Mouse (Mus musculus) kidney, adult 2 months (tissue): Measurements from ENCODE around the gene Ptafr. TPM values are rescaled to one million over a fixed set of nuclear protein-coding genes. Genes with fewer than 3 reads are reported as not detected.

Experiments used
- DNase-seq: peaks from one replicate; pipeline ENCODE4 v3.0.0; 2021
- H3K27ac ChIP-seq: fragments of 200-500 bp; 2 replicates; pipeline ENCODE4 v1.5.1; 2012; ENCODE audit warnings: low read depth, low read length, control low read depth, inconsistent platforms; ENCODE audit not compliant: insufficient read depth
- H3K27me3 ChIP-seq: fragments of 200-500 bp; replicated peaks from 2 replicates; pipeline ENCODE4 v1.6.1; 2012; ENCODE audit warnings: mild to moderate bottlenecking, moderate library complexity, low read length, inconsistent platforms; ENCODE audit not compliant: control insufficient read depth, insufficient read depth
- H3K36me3 ChIP-seq: fragments of 200-500 bp; 2 replicates; pipeline ENCODE4 v1.6.1; 2012; ENCODE audit warnings: mild to moderate bottlenecking, moderate library complexity, low read length, inconsistent platforms; ENCODE audit not compliant: control insufficient read depth, insufficient read depth
- H3K4me1 ChIP-seq: fragments of 200-500 bp; 2 replicates; pipeline ENCODE4 v1.6.1; 2011; ENCODE audit warnings: low read length; ENCODE audit not compliant: control insufficient read depth, insufficient read depth
- H3K4me3 ChIP-seq: fragments of 200-500 bp; 2 replicates; pipeline ENCODE4 v1.5.1; 2011; ENCODE audit warnings: mild to moderate bottlenecking, low read depth, low read length, control low read depth; ENCODE audit not compliant: insufficient read depth
- CTCF ChIP-seq: fragments of 200-500 bp; conservative IDR thresholded peaks from 2 replicates; pipeline ENCODE4 v1.5.1; 2011; ENCODE audit warnings: low read depth, mild to moderate bottlenecking, control low read depth, low read length, moderate library complexity, mixed read lengths; ENCODE audit not compliant: insufficient read depth, insufficient read length
- POLR2A ChIP-seq: fragments of 200-500 bp; IDR thresholded peaks from one replicate; pipeline ENCODE4 v1.6.1; 2011; ENCODE audit warnings: low read depth, low read length, control low read depth
- WGBS: fragments of 180-500 bp; shearing (Covaris S2); methylation state at CpG from one replicate; pipeline ENCODE4 v1.1.7; 2018; 5-methylcytosine and 5-hydroxymethylcytosine counted together
- polyA plus RNA-seq: library from polyadenylated mRNA; depleted of rRNA; stranded (reverse); fragments of >200 nt; gene quantifications from 2 replicates; pipeline ENCODE4 v1.2.3, GENCODE M21; 2012; rRNA removed

Gene Ptafr
- 1.4 and 2.2 TPM in 2 replicates for polyA plus RNA-seq

DNA sequence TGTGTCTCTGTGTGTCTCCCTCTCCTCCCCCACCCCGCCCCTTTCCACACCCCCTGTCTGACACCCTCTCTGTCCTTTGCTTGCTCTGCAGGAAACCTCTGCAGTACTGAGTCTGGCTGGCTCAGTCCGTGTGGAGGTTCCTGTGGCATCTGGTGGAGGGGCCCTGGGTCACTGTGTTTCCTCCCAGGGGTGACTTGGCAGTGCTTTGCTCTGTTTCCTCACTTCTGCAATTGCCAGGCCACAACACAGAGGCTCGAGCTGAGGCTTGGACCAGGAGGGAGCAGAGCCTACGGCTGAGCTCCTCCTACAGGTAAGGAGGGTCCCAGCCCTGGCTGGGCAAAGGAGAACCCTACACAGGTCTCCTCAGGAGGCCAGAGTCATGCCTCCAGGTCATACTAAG lies at the start of gene Ptafr:
Gene Ptafr (plus strand): TSS at position 103 of the 400 bp plus-strand sequence.
- no peak for TF ChIP-seq POLR2A
- TF ChIP-seq CTCF = no peak
- Histone ChIP-seq H3K4me1 (no peaks in the 10 kb centered on the region), H3K36me3 (no peaks in the 10 kb centered on the region), H3K27me3 (no peaks in the 10 kb centered on the region), H3K27ac (no peak within 1 kb of the TSS), H3K4me3 (no peak within 1 kb of the TSS)
- DNase-seq = peak; percentile 52
- 43% methylated on average over 4 of the region's 4 CpGs for WGBS

GRCm38 (mm10) chr4:132514555-132515135 lies 49.2 kb upstream of the Ptafr start:
- peak overlapping the region; percentile 53 for H3K4me3 ChIP-seq
- peaks cover 14% of the 10 kb centered on the region for H3K4me1 ChIP-seq
- WGBS = 2% methylated on average over 21 of the region's 21 CpGs
- H3K27ac ChIP-seq = peak overlapping the region; percentile 94
- no peaks in the 10 kb centered on the region for H3K27me3 ChIP-seq
- no peaks in the 10 kb centered on the region for H3K36me3 ChIP-seq
- TF ChIP-seq POLR2A (no peak), CTCF (peak; percentile 84)
- peak; percentile 93 for DNase-seq

DNA sequence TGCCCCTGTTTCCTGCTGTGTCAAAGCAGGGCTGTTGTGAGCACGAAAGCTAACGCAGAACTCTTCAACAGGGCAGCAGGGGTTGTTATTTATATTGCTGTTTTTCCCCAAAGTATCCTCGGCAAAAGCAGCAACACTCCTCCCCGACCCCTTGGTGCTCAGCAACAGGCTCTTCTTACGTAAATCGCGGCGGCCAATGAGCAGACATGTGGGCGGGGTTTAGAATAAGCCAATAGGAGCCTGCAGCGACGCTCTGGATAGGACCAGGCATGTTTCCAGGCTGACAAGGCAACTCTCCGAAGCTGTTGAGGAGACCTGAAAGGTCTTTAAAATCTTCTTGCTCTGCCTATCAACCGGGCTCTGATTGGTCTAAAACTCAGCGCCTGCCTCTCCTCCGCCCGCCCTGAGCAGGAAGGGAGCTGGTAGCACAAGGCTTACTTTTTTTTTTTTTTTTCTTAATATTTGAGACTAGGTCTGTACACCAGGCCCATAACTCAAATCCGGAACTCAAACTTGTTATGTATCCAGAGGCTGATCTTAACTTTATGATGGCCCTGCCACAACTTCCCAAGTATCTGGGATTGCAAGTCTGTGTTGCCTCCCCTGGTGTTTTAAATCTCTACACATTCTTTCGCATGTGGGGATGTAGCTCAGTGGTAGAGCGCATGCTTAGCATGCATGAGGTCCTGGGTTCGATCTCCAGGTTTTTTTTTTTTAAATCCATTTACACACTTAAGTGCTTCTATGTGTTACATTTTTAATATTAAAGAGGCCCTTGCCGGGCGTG lies 48.3 kb upstream of the Ptafr start:
- peak overlapping the region; percentile 53 for H3K4me3 ChIP-seq
- WGBS = 16% methylated on average over 22 of the region's 22 CpGs
- peak overlapping the region; percentile 94 for H3K27ac ChIP-seq
- H3K27me3 ChIP-seq = no peaks in the 10 kb centered on the region
- TF ChIP-seq CTCF (no peak), POLR2A (peak; percentile 31)
- peak; percentile 99 for DNase-seq
- H3K36me3 ChIP-seq = no peaks in the 10 kb centered on the region
- H3K4me1 ChIP-seq = peaks cover 14% of the 10 kb centered on the region

DNA sequence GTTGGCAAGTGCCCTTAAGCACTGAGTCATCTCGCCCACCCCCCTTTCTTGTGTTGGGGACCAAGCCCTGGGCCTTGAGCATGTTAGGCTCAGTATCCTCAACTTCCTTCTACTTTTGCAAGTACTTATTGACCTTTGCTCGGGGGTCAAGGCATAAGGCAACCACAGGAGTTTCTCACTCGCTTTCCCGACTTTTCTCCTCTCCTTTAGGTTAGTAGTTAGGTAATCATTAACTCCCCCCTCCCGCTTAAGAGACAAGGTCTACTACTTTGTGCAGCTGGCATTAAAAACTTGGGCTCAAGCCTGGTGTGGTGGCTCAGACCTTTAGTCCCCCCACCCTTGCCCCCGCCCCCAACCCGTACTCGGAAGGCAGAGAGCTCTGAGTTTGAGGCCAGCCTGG lies 45.8 kb upstream of the Ptafr start:
- 26% methylated on average over 8 of the region's 8 CpGs for WGBS
- peak overlapping the region; percentile 87 for H3K27ac ChIP-seq
- H3K4me1 ChIP-seq = peaks cover 14% of the 10 kb centered on the region
- DNase-seq = peak; percentile 95
- no peaks in the 10 kb centered on the region for H3K36me3 ChIP-seq
- no peak overlapping the region for H3K4me3 ChIP-seq
- H3K27me3 ChIP-seq = no peaks in the 10 kb centered on the region
- no peak for TF ChIP-seq CTCF
- TF ChIP-seq POLR2A = no peak

DNA sequence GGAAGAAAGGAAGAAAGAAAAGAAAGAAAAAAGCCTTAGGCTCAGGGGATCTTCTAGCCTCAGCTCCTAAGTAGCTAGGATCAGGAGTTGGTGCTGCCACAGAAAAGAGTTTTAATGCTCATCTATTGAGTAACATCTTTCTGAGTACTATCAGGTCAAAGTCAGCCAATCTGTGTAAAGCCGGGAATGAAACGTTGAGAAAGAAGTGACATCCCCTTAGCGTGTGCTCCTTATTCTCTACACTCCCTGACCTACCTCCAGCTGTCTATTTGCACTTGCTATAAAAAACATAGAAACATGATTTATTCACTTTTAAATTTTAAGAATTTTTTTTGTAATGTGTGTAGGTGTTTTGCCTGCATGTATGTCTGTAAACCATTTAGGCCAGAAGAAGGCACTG lies 44.7 kb upstream of the Ptafr start:
- Histone ChIP-seq H3K27me3 (no peaks in the 10 kb centered on the region), H3K4me3 (no peak overlapping the region), H3K4me1 (peaks cover 14% of the 10 kb centered on the region), H3K36me3 (no peaks in the 10 kb centered on the region), H3K27ac (no peak overlapping the region)
- DNase-seq = no peak
- WGBS = 77% methylated on average over 3 of the region's 3 CpGs
- TF ChIP-seq POLR2A (no peak), CTCF (no peak)

DNA sequence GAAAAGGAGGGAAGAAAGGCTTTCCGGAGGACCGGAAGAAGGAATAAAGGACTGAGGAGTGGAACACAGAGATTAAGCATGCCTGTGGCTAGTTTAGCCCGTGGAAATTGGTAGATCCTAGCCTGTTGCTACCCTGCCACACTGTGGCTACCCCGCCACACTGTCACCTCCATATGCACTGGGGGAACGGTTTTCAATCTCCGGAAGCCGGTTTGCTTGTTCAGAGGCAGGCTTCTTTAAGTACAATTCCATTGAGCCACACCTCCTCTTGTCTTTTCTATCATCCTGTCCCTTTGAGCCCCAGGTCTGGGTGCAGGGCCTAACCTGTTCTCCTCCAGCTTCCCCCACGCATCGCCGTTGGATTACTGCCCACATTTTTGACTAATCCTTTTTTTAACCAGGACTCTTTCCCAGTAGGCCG lies 39.5 kb upstream of the Ptafr start:
- H3K4me1 ChIP-seq = no peaks in the 10 kb centered on the region
- peak; percentile 33 for DNase-seq
- WGBS = 25% methylated on average over 11 of the region's 11 CpGs
- TF ChIP-seq CTCF (no peak), POLR2A (no peak)
- no peak overlapping the region for H3K27ac ChIP-seq
- no peaks in the 10 kb centered on the region for H3K36me3 ChIP-seq
- no peaks in the 10 kb centered on the region for H3K27me3 ChIP-seq
- no peak overlapping the region for H3K4me3 ChIP-seq

DNA sequence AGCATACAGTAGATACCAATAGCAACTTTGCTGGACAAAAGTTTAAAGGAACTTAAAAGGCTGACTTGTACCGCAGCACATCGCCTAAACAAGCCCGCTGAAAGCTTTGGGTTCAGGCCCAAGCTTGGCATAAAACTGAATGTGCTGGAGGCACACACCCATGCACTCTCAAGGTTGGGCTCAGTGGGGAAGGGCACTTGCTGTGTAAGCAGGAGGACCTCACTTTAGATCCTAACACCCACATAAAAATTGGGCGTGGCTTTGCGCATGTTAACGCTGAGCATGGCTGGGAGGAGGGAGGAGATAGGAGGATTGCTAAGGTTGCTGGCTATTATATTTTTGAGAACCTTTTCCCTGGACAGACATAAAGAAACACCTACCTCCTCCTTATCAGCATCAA lies 39.1 kb upstream of the Ptafr start:
- DNase-seq = no peak
- Histone ChIP-seq H3K4me1 (no peaks in the 10 kb centered on the region), H3K27ac (no peak overlapping the region), H3K4me3 (no peak overlapping the region), H3K36me3 (no peaks in the 10 kb centered on the region), H3K27me3 (no peaks in the 10 kb centered on the region)
- WGBS = 50% methylated on average over 6 of the region's 6 CpGs
- no peak for TF ChIP-seq CTCF
- no peak for TF ChIP-seq POLR2A
